Mouse (Mus musculus) monocyte, adult 2 months (primary cell): ENCODE measurements at regions not wholly inside any gene's neighbourhood (a gene's known extent, or its start where the extent isn't known, plus 50 kb on each side); places are given as distances from the start of the nearest gene placed in this dataset.

Experiments
- DNase-seq, 2 experiments: peaks; one replicate each; pipeline ENCODE4 v3.0.0; 2022; ENCODE audit warnings: low spot score in 2 of 2, low read depth in 1 of 2

DNA sequence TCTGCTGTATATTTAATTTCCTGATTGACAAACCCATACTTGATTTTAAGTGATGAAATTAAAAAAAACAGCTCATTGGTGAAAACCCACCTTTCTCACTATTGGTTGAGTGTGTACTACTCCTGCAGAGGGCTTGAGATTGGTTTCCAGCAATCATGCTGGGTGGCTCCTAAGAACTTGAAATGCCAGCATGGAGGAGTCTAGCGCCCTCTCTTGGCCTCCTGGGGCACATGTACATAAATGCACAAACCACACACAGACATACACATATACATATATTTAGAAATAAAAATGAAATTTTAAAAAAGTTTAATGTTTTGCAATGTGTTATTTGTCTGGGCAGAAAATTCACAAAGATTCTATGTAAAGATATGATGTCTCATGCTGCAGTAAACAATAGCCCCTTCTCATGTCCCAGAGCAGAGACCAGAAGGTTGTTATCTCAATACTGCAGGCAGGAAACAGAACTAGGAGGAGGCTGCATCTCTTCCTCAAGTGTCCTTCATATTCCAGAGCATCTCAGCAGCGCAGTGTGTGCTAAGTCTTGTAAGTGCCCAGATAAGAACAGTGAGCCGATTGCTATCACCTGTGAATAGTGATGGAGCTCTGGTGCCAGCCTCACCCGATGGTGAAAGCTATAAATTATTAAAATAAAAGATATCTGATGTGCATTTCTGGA lies 108.4 kb upstream of the Fbxo11 start:
- DNase-seq, result no peak

DNA sequence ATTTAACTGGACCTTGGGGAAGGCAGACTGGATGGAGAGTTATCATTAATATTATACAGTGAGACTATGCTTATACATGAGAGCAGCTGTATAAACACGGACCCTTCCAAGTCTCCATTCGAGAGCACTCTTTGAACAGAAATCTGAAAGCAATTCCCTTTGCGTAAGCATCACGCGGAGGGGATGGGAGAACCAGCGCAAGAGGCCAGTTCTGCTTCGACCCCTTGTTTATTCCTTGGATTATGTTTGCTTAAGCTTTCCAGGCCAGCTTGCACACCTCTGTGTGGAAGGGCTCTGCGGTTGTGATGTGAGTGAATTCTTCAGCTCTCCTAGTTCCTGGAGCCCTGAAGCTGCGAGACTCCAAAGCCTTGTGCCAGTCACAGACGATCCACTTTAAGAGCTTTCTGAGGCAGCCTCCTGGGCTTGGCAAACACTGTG lies 109.2 kb upstream of the Fbxo11 start:
- no peak for DNase-seq

DNA sequence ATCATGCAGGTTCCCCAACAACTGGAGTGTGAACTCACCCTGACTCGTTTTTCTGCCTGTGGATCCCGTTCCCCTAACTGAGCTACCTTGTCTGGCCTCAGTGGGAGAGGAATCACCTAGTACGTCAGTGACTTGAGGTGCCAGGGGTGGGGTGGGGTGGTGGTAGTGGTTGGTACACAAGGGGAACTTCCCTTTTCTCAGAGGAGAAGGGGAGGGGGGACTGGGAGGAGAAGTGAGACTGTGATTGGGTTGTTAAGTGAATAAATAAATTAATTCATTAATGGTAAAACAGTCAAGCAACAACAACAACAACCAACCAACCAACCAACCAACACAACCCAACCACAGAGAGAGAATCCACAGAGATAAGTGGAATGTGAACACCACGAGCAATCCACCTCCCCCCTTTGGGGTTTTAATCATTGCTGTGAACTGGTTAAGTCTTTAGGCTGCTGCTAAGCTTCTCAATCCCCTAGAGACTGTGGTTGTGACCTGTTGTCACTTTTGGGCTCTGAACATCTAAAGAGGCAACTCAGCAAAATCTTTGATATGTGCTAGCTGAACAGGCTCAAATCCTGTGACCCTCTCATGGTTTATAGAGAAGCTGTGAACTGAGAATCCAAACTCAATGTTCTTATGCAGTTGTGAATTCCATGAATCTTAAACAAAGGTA lies 111.0 kb upstream of the Fbxo11 start:
- peak in 1 of 2 experiments; percentile 10 for DNase-seq

DNA sequence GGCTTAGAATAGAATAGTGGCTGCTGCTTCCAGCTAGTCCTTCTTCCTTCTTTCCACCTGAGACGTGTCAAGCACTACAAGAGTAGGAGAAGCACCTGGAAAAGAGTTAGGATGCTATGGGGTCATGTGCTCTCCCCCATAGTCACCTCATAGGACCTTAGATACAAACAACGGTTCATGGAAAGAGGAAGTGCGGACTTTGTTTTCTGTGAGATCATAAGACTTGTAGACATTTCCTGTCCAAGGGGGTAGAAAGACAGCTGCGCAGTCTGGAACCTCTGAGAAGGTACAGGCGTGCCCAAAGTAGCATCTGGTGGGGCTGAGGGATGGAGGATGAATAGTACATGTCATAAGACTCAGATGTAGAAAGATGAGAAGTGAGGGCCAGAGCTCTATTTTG lies 125.6 kb upstream of the Fbxo11 start:
- peak; percentile 4 to 11 for DNase-seq

DNA sequence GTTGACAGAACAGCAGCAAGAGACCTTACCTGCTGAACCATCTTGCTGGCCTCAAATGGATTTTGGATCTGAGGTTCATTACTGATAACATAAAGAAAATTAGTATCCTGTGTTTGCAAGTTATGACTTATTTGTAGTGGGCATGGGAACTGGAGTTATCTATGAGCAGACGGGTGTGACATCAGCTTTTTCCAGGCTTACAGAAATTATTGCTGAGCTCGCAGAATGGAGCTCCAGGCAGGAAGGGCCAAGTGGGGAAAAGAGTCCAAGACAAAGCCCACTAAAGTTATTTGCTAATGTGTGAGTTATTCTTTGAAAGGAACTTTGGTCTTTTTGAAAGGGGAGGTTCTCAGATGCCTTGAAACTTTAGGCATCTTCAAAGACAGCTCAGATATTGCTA lies 126.4 kb upstream of the Fbxo11 start:
- no peak for DNase-seq

DNA sequence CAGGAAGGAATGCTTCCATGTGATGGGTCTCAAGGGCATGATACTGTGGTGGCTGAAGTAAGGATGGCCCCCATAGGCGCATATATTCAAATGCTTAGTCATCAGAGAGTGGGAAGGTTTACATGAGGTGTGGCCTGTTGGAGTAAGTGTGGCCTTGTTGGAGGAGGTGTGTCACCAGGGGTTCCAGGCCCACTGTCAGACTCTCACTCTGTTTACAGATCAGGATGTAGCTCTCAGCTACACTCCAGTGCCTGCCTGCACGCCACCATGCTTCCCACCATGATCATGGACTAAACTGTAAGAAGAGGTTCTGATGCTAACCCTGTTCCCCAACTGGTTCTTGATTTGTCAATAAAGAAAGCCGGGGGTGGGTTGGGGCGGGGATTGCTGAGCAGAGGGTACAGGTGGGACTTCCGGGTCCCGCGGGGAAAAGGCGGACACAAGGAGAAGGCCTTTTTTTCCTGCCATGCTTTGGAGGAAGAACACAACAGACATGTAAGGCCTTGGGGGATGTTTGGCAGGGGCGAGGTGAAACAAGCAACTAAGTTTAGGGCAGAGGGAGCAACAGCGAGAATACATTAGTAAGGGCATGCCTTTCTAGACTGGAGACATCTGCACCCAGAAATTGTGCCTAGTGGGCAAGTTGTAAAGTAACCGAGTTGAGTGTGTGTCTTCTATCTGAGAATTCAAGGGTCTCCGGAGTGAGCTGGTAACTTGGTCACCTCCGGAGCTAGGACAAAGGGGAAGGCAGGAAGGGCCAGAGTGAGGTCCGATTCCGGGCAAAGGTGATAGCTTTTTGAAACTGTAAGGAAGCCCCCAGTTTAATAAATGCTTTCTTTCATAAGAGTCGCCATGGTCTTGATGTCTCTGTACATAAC lies 127.1 kb upstream of the Fbxo11 start:
- no peak for DNase-seq

DNA sequence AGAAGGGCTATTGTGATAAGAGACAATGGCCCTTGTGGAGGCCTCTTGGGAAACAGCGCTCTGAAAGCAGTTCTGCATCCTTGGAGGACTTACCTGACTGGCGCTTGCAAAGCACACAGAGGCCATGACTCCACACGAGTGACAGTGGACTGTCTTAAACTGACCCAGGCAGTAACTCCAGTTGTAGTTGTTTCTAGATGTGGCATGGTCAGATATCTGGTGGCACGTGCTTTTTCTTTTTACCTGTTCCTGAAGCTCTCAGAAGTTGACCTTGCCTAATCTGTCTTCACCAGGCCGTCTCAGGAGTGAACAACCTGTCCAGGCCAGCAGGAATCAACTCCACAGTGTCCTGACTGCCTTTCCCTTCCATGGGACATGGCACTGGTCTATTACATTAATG lies 129.6 kb upstream of the Fbxo11 start:
- no peak for DNase-seq

DNA sequence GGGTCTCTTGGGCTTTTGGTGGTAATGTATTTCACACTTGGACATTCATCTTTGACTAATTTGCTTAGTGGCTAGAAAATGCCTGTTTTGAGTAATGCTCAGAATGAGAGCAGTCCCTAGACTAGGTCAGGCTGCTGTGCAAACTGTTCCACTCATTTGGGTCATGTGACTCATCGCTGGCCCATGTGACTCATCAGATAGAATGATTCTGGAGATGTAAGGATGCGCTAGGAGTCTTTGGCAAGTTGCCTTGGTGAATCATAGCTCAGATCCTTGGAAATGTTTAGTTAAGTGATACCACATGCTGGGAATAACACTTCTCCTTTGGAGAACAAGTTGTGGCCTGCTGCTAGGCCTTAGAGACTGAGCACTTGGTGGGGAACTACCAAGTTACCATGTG lies 130.2 kb upstream of the Fbxo11 start:
- no peak for DNase-seq

DNA sequence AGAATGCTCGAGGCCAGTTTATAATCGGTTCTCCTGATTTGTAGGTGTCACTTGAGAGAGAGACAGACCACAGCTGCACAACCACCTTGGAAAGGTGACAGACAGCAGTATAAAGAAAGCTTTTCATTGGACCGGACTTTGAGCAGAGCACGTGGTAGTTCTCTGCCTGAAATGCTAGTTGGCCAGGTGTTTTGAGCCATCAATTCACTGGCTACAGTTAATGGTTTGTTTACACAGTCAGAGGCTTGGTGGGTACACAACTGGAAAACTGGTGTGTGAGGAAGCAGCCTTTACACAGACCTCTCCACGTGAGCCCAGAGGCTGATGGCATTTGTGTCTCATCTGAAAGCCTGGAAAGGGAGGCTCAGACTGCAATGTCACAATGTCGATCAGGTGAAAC lies 130.8 kb upstream of the Fbxo11 start:
- DNase-seq, result no peak

DNA sequence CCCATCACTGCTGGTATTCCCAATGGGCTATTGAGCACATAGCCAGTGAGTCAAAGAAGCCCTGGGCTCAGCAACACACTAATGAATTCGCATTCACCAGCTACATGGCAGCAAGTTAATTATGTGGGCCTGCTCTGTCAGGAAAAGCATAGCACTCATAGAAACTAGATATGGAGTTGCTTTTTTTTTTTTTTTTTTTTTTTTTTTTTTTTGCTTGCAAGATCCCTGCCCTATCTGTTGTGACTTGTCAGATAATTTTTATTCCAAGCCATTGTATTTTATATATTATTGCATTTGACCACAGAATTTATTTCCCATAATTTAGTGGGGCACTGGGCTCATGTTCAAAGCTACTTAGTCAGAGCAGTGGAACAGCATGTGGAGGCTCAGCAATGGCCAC lies 131.2 kb upstream of the Fbxo11 start:
- no peak for DNase-seq

DNA sequence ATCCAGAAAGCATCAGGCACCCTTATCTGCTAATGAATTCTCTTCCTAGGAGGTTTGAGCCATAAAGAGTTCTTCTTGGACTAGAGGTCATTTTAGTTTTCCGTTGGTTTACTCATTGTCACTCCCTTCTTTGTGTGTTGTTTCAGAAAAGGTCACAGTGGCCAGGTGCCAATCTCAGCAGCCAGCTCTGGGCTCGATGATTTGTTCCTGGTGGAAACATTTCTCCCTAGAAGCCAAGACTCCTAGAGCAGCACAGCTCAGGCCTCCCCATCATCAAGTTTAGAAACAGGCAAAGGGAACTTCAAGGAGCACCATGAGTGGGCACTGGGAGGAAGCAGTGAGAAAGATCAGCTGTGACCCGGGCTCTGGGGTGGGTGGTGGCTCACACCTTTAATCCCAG lies 132.3 kb upstream of the Fbxo11 start:
- no peak for DNase-seq

DNA sequence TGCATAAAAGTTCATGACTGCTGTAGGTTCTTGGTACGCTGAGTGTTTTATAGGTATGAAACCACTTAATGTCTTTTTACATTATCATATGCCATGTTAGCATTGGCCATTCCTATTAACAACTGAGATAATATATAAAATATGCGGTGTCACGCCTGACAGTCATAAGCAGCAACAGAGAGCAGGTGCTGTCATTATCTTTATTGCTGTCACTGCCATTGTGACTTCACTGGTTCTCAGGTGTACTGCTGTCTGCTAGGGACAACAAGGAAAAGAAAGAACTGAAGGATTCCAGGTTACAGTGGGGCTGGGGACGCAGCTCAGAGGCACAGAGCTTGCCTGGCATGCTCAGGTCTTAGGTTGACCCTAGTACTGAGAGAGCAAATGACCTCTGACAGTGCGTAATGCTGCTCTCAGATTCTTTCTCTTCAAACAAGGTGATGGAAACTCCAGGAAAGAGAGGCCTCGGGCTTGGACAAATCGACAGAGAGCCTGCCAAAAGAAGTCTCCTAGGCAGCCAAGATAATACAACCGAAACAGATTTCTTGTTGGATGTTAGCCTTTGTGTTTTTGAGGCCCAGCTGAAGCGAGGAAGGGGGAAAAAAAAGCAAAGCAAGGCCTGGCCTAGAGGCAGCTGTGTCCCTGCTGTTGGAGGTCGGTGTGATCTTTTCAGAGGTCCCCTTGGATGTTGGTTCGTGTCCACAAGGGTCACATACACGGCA lies 136.3 kb upstream of the Fbxo11 start:
- no peak for DNase-seq

DNA sequence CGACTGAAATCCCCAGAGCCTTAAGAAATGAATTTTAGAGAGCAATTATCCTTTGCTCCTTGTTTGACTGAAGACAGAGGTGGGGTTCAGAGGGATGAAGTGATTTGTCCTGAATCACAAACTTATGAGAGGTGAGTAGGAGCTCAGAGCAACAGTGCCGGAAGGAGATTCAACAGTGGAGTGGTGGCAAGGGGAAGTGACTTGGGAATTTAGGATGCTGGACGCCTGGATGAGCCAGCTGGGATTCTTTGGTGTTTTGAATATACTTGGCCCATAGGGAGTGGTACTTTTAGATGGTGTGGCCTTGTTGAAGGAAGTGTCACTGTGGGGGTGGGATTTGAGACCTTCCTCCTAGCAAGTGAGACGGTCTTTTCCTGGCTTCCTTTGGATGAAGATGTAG lies 137.1 kb upstream of the Fbxo11 start:
- no peak for DNase-seq

DNA sequence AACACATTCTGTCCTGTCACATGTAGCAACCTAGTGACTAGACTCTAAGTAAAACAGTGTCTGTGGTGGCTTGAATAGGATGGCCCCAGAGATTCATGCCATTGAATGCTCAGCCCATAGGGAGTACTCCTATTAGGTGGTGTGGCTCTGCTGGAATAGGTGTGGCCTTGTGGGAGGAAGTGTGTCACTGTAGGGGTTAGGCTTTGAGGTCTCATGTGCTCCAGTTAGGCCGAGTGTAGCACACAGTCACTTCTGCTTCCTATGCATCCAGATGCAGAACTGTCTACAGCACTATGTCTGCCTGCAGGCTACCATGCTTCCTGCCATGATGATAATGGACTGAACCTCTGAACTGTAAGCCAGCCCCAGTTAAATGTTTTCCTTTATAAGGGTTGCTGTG lies 144.5 kb upstream of the Fbxo11 start:
- peak in 1 of 2 experiments; percentile 1 for DNase-seq

DNA sequence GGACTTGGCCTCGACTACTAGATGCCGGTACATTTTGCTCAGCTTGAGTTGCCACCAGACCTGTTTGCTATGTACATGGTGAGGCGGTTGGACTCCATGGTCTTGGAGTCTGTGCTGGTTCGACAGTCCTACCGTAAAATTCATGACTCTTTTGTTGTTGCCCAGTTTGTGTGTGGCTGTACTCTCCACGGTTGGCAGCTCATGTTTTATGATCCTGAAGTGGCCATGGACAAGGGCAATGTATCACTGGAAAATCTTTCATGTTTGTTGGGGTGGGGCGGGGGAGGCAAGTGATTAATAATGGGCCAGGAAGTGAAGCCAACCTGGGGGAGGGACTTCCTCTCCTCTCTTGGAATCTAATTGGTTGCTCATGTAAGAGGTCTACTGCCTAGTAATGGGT lies 147.0 kb upstream of the Fbxo11 start:
- DNase-seq, result no peak

DNA sequence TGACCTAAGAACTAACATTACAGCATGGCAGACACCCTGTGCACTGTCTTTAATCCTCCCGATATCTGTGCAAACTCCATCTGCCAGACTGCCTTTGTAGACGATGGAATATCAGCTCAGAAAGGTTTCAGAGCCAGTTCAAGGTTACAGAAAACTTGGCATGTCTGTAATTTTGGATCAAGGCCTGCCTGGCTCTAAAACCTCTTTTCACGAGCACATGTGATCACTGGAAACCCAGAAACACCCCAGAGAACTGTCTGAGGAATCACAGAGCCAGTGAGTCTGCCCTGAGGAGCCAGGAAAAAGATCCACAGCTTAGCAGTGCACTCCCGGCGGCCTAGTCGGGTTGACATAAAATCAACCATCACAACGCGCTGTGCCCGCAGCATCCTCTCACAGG lies 149.7 kb upstream of the Fbxo11 start:
- no peak for DNase-seq

DNA sequence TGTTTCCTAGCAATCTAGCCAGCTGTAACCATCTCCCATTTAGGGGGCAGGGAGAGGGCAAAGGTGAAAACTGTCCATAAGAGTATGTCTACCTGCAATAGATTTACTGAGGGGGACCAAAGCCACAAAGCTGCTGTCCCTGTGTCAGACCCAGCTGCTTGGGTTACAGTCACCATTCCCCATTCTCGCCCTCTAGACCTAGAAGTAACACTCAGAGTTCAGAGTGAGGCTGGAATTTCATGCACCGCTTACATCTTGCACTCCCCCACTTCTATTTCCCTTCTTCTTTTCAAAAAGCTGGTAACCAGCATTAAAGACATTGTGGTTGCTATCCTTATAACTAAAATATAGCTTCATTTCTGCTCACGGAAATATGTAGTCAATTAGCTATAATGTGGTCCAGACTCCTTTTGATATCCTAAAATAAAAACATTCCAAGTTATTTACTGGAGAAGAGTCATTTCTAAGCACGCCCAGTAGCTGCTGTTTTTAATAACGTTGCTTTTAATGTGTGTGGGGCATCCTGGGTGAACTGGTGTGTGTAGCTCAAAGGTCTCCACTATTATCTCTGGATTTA lies 157.4 kb upstream of the Fbxo11 start:
- DNase-seq, result no peak

DNA sequence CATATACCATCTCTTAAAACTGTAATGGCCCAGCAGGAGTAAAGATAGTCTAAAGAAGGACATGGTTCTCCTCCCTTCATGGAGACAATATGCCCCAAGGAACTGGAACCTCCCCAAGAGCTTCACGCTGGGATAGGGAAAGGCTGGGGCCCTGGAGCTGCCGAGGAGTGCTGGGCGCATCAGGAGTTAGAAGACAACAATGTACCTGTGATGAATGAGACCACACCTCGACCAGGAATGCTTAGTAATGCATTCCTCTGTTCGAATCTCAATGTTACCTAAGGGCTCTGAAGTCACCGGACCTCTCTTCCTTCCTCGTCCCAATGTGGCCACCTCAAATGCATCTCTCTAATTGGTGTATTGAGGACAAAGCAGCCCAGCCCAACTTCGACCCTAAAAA lies 175.4 kb upstream of the Fbxo11 start:
- DNase-seq, result no peak

DNA sequence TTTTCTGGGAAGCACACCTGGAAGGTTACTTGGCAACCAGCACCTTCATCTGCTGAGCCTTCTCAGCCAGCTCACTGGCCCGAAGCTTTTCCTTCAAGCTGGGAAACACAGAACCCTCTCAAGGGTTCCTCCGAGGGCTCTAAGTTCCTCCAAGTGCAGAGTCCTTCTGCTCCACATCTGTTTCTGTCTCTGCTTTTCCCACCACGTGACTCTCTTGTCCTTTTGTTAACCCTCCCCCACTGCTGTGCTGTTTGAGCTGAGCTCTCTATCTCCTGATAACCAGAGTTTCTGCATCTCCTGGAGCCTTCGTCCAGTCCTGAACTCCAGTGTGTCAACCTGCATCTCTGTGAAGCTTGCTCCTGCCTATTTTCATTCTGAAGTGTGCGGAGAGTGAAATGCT lies 183.5 kb upstream of the Fbxo11 start:
- DNase-seq, result no peak

DNA sequence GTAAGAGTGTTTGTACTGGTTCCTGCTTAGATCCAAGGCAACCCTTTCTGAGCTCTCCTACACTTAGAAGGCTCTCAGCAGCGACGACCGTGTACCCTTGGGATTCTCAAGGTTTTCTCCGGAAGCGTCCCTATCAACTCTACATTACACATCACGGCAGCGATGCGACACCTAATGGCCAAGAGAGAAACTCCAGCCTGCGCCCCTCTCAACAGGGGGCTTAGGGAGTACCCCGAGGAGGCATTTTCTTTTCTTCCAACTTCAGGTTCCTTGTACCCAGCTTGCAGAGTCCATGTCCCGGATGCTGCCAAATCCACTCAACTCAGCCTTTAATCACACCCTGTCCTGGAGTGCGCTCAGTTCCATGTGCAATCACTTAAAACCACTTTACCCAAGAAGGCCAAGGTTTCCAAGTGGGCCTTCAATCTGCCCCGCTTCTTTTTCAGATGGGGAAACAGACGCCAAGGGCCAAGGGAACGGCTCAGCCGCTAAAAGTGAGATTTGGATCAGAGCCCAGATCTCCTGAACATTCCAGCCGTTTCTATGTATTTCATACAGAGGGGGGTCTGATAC lies 186.9 kb upstream of the Fbxo11 start:
- DNase-seq, result no peak
